Mouse (Mus musculus) effector memory CD4-positive, alpha-beta T cell, adult 7 months (primary cell): Measurements from ENCODE around the gene Zc4h2. TPM values are rescaled to one million over a fixed set of nuclear protein-coding genes. Genes with fewer than 3 reads are reported as not detected.

Source experiments
- polyA plus RNA-seq: library from polyadenylated mRNA; unstranded; fragments of 100-300 nt; shearing (Covaris generic); gene quantifications from one replicate; pipeline ENCODE4 v1.2.1, GENCODE M21; 2017

Gene Zc4h2
- 2.1 TPM for polyA plus RNA-seq

GRCm38 (mm10) chrX:95657804-95658599, at the start of gene Zc4h2:
TSS of gene Zc4h2 (minus strand) at chrX:95658509.

Other genes with a start within 250 kb of the Zc4h2 start
- gene Amer1, start 213.6 kb downstream of the Zc4h2 start, polyA plus RNA-seq, result 1.4 TPM
- not detected for gene Asb12, start 100.5 kb downstream of the Zc4h2 start, polyA plus RNA-seq
- gene Pfn5, start 100.4 kb downstream of the Zc4h2 start, polyA plus RNA-seq, result not detected
- gene Zc3h12b, start 53.2 kb upstream of the Zc4h2 start, polyA plus RNA-seq, result 0.84 TPM